Mouse (Mus musculus) fibroblast of lung, adult 2 months (primary cell): ENCODE measurements at regions not wholly inside any gene's neighbourhood (a gene's known extent, or its start where the extent isn't known, plus 50 kb on each side); places are given as distances from the start of the nearest gene placed in this dataset.

Source experiments
- DNase-seq: peaks from one replicate; pipeline ENCODE4 v3.0.0-alpha.2; 2011; ENCODE audit warnings: low read depth

DNA sequence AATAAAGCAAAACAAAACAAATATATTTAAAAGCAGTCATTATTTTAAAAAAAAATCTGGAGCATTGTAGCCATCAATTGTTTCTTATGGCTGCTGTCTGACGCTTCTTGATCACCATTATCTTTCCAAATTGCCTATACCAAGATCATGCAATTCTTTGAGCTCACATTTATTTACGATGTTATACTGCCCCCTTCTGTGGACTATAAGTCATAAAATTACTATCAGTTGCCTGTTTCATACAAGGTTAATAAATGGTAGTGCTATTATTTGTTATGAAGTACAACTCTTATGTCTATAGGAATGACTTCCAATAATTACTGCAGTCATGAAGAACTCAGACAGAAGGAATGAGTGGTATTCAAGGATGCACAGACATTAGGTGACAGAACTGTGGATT, 57.3 kb upstream of the Eda2r start:
- no peak for DNase-seq

DNA sequence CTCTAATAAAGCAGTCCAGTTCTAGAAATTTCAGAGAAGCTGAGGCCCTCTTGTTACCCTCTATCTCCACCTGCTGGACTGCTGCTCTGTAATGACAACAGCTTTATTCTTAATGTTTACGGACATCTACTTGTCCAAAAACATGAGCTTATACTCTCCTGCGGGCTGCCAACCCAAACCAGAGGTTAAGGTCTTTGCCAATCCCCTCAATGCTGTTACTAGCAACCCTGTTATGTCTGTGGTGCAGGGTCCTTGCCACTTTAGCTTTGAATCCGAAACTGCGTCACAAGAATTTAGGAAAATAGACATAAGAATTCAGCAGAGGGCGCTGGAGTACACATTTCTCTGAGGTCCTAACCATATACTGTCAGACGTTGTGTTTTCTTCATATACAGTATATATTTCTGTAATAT, 54.4 kb upstream of the Eda2r start:
- DNase-seq = peak; percentile 39
